Mouse (Mus musculus) hindbrain, embryonic 11.5 days (tissue): ENCODE measurements around the gene Pstpip1. TPM values are rescaled to one million over a fixed set of nuclear protein-coding genes. Genes with fewer than 3 reads are reported as not detected.

ENCODE experiments used
- ATAC-seq: fragments of 200-750 bp; cut with Nextera tagmentation; 2 replicates; pipeline ENCODE4 v1.8.0; 2017; ENCODE audit warnings: mild to moderate bottlenecking, moderate TSS enrichment, moderate library complexity; ENCODE audit not compliant: low FRiP score
- DNase-seq: peaks from one replicate; pipeline ENCODE4 v3.0.0-alpha.2; 2015; ENCODE audit warnings: low spot score
- H3K27ac ChIP-seq: fragments of 300-500 bp; sonication (generic); 2 replicates; pipeline ENCODE4 v1.5.1; 2014; ENCODE audit warnings: mild to moderate bottlenecking, low read depth, low read length
- H3K27me3 ChIP-seq: fragments of 300-500 bp; sonication (generic); 2 replicates; pipeline ENCODE4 v1.6.1; 2014; ENCODE audit warnings: mild to moderate bottlenecking, low read length, moderate library complexity, mixed read lengths; ENCODE audit not compliant: control insufficient read depth, insufficient read depth
- H3K36me3 ChIP-seq: fragments of 300-500 bp; sonication (generic); 2 replicates; pipeline ENCODE4 v1.6.1; 2014; ENCODE audit warnings: mild to moderate bottlenecking, low read length, moderate library complexity, mixed read lengths; ENCODE audit not compliant: control insufficient read depth, insufficient read depth
- H3K4me1 ChIP-seq: fragments of 300-500 bp; sonication (generic); replicated peaks from 2 replicates; pipeline ENCODE4 v1.6.1; 2014; ENCODE audit warnings: low read length, mixed read lengths; ENCODE audit not compliant: control insufficient read depth, insufficient read depth
- H3K4me2 ChIP-seq: fragments of 300-500 bp; sonication (generic); replicated peaks from 2 replicates; pipeline ENCODE4 v1.6.1; 2014; ENCODE audit warnings: mild to moderate bottlenecking, low read depth, low read length
- H3K4me3 ChIP-seq: fragments of 300-500 bp; sonication (generic); 2 replicates; pipeline ENCODE4 v1.5.1; 2014; ENCODE audit warnings: low read depth, low read length
- H3K9ac ChIP-seq: fragments of 300-500 bp; sonication (generic); 2 replicates; pipeline ENCODE4 v1.6.1; 2014; ENCODE audit warnings: low read depth, low read length
- H3K9me3 ChIP-seq: fragments of 300-500 bp; sonication (generic); 2 replicates; pipeline ENCODE4 v1.6.1; 2016; ENCODE audit warnings: low read length; ENCODE audit not compliant: control insufficient read depth
- WGBS: fragments of 180-500 bp; shearing (Covaris S2); extraction: QIAGEN DNeasy Blood & Tissue Kit; methylation state at CpG from one replicate; pipeline ENCODE4 v1.1.7; 2014; 5-methylcytosine and 5-hydroxymethylcytosine counted together
- polyA plus RNA-seq: library from polyadenylated mRNA; unstranded; fragments of >200 nt; fragmentation: Nextera tagmentation; extraction: Ambion mirVana; gene quantifications from 2 replicates; pipeline ENCODE4 v1.2.1, GENCODE M21; 2014

The Pstpip1 gene
- polyA plus RNA-seq, 1 experiment from 2014 or later: 0.19 TPM

- 24% methylated on average over 6 of the region's 6 CpGs for WGBS
- H3K36me3 ChIP-seq: no peaks in the 10 kb centered on the region
- no peaks in the 10 kb centered on the region; the same call in 1 of the 2 replicates for H3K4me1 ChIP-seq
- no peak overlapping the region for H3K4me2 ChIP-seq
- H3K27me3 ChIP-seq: no peaks in the 10 kb centered on the region
- ATAC-seq (no peak), DNase-seq (no peak)
- H3K9me3 ChIP-seq: no peaks in the 10 kb centered on the region
- H3K9ac ChIP-seq: no peak overlapping the region
- no peak overlapping the region for H3K4me3 ChIP-seq
- H3K27ac ChIP-seq: no peak overlapping the region
Measured at GRCm38 (mm10) chr9:56167690-56168089, 77.9 kb downstream of the Pstpip1 start.

DNA sequence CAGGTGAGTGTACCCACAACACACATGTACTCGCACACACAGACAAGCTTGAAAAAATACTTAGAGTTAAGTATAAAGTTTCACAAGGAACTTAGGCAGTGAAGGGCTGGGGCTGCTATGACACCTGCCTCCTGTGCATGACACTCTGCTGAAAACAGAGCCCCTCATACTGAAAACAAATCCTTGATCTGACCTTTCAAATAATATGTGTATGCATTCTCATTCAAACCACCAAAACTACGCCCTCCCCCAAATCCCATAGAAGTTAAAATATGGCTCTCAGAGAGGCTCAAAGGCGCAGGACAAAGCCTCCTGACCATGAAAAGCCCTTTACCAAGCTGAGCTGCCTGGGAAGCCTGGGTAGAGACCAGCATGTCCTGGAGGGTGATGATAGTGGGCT, 85.6 kb downstream of the Pstpip1 start:
- H3K27me3 ChIP-seq: no peaks in the 10 kb centered on the region
- no peak overlapping the region for H3K9ac ChIP-seq
- H3K36me3 ChIP-seq: no peaks in the 10 kb centered on the region
- no peak for DNase-seq
- ATAC-seq: no peak
- 86% methylated on average over 3 of the region's 3 CpGs for WGBS
- no peak overlapping the region for H3K27ac ChIP-seq
- no peaks in the 10 kb centered on the region for H3K9me3 ChIP-seq
- no peak overlapping the region for H3K4me3 ChIP-seq
- H3K4me1 ChIP-seq: no peaks in the 10 kb centered on the region
- H3K4me2 ChIP-seq: no peak overlapping the region

GRCm38 (mm10) chr9:56177354-56177753, 87.6 kb downstream of the Pstpip1 start:
- no peak overlapping the region for H3K9ac ChIP-seq
- WGBS: 76% methylated on average over 4 of the region's 4 CpGs
- H3K4me1 ChIP-seq: no peaks in the 10 kb centered on the region
- H3K27ac ChIP-seq: no peak overlapping the region
- no peak for DNase-seq
- H3K4me2 ChIP-seq: no peak overlapping the region
- no peaks in the 10 kb centered on the region for H3K27me3 ChIP-seq
- no peaks in the 10 kb centered on the region for H3K36me3 ChIP-seq
- no peak overlapping the region for H3K4me3 ChIP-seq
- ATAC-seq: no peak
- no peaks in the 10 kb centered on the region for H3K9me3 ChIP-seq

Other genes with a start within 250 kb of the Pstpip1 start
- gene Scaper, start 151.8 kb upstream of the Pstpip1 start, polyA plus RNA-seq: 14.7 and 15.1 TPM in 2 replicates
- gene 4930563M21Rik, start 79.4 kb upstream of the Pstpip1 start, polyA plus RNA-seq: not detected in 2 replicates
- gene Rcn2, start 48.1 kb upstream of the Pstpip1 start, polyA plus RNA-seq: 387 and 392 TPM in 2 replicates
- 529 and 555 TPM in 2 replicates for gene Tspan3, start 75.5 kb downstream of the Pstpip1 start, polyA plus RNA-seq